Mouse (Mus musculus) MEL-GATA-1-ER (cell line): ENCODE measurements around the gene Vmn2r25.
A peak's percentile ranks its signal among the peaks of the same experiment; 100 is the strongest.
"Not testable (repeated sequence)": the region's sequence is repeated elsewhere in the genome, so short reads cannot be mapped to it uniquely, and the experiment has no call there.

Experiments used
- DNase-seq: peaks from one replicate; pipeline ENCODE4 v3.0.0-alpha.2; 2012; ENCODE audit warnings: low read depth; ENCODE audit errors: extremely low read depth

Gene Vmn2r25

DNA sequence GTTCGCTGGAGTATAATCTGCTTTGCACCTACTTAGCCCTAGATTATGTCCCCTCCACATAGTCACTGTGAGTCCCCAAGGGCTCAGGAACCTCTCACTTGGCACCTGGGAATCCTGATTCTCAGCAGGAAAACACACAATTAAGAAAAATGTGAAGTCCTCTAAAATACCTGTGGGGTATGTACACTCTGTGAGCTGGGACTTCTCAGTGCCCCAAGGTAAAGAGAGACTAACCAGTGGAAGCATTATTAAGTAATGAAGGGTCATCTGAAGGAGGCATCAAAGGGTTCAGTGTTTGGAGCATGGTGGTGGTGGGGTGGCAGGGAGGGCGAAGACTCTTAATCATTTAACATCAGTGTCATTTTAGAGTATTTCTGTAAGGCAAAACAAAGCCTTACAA lies at the start of gene Vmn2r25:
Vmn2r25 (minus strand) TSS at position 101 of the 400 bp plus-strand sequence.
- not testable (repeated sequence) for DNase-seq

GRCm38 (mm10) chr6:123819951-123820350 lies 33.3 kb downstream of the Vmn2r25 start:
- peak; percentile 62 for DNase-seq

- not testable (repeated sequence) for DNase-seq
Measured at GRCm38 (mm10) chr6:123810291-123810690, 43.0 kb downstream of the Vmn2r25 start.

DNA sequence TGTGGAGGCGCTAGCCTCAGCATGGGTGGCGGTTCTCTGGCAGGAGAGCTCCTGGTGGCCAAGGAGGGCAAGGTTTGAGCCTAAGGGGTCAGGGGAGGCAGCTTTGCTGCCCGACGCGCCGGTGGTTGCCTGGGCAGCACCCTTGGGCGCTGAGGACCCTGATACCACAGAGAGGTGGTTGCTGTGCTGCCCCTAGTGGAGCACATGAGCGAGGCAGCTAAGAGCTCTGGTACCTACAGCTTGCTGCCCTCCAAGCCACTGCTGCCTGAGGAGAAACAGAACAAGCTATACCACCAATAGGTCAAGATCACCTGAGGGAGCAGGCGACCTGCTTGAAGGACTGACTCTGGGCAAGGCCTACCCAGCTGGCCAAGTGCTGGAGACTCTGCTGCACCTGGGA lies 59.5 kb downstream of the Vmn2r25 start:
- DNase-seq, result no peak

DNA sequence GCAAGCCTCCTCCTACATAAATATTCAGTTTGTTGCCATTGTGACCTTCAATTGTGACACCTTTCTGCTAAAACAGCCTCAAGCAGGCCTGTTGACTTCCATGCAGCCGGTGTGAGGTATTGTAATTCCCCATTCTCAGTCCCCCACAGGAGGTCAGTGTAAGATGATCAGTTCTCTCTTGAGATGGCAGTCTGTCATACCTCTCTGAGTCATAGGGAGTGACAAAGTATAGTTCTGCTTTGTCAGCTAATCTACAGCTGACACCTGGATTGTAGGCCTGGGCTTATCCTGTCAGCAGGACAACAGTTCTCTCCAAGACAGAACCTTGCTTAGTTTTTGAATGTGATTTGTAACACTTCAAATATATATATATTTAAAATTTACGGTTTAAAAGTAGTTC lies 68.4 kb downstream of the Vmn2r25 start:
- peak; percentile 2 for DNase-seq

DNA sequence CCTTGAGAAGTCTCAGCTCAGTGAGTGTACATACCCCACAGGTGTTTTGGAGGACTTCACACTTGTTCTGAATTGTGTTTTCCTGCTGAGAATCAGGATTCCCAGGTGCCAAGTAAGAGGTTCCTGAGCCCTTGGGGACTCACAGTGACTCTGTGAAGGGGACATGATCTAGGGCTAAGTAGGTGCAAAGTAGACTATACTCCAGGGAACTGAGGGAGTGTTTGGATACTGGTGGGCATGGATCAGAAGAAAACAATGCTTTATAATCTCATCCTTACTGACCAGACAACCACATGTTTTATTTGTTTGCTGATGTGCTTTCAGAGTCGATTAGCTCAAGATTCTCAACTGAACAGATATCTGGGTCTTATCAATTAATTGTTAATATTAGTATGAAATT lies 74.7 kb downstream of the Vmn2r25 start, which contains the start of gene Vmn2r24:
Vmn2r24 (plus strand) TSS at position 301 of the 400 bp plus-strand sequence.
- no peak for DNase-seq
